Mouse (Mus musculus): ENCODE measurements around the gene Cplx2.

The Cplx2 gene

DNA sequence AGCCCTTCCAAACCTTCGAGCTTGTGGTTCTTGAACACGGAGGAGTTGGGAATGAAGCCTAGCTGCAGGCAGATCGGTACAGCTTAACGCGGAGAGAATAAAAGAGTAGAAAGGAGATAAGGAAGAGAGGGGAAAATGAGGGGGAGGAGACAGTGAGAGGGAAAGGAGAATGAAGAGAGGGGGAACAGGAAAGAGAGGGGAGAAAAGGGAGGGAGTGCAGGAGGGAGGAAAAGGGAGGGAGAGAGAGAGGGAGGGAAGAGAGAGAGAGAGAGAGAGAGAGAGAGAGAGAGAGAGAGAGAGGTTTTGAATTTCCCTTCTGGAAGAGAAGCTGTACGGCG, at the start of gene Cplx2:
Cplx2 (plus strand) TSS at position 301 of the 338 bp plus-strand sequence.
- no peak for DNase-seq

DNA sequence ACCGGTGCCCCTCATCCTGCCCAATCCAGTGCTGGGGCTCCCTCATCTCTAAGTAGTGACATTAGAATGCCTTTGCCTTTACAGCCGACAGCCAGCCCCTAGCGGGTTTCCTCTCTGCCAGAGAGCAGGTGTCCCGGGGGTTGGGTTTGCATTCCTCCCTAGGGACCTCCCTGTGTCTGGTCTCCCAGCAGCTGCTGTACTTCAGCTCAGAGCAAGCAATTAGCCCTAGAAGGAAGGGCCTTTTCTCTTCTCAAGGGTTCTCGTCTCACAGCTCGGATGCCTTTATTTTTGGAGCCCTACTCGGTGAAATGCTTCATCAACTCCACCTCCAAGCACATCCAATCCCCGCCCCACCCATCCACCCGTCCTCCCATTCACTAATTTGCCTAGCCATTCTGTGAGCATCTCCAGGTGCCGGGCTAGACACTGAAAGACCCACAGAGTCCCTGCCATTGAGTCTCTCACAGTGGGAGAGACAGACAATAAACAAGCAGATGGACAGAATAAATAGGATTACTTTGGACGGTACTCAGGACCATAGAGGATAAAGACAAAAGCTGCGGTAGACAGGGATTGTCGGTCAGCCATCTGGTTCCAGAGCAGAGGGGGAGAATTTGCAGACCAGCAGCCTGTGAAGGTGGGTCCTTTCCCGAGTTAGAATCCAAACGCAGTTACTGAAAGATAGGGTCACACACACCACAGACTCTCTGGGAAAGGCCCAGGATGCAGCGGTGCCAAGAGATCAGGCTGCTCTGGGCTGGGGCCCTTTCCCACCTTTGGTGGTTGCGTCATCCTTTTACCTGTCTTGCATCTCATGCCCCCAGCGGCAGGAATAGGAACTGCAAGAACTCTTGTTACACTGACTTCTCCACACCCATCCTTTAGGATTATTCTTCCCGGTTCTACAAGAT, 48.5 kb upstream of the Cplx2 start:
- peak; percentile 78 to 88 for DNase-seq

- no peak for DNase-seq
These were observed 47.6 kb upstream of the Cplx2 start for GRCm38 (mm10) chr13:54323307-54324165.

DNA sequence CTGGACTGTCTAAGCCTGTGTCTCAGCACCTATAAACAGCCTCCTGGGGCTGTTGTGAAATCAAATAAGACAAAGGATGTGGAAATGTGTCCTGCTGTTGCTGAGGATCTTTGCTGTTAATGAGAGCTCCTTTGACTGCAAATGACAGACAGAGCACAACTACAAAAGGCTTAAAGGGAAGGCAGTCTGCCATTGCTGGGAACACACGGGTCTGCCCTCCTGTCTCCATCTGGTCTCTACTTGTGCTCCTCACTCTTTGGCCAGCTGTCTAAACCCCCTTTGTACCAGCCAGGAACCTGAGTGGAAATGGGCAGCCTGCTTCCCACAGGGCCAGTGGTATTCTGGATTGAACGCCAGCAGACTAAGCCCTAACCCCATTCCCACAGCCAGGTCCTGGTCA, 47.0 kb upstream of the Cplx2 start:
- DNase-seq = no peak

GRCm38 (mm10) chr13:54325814-54326213, 45.3 kb upstream of the Cplx2 start:
- DNase-seq = peak in 1 of 2 experiments; percentile 53

DNA sequence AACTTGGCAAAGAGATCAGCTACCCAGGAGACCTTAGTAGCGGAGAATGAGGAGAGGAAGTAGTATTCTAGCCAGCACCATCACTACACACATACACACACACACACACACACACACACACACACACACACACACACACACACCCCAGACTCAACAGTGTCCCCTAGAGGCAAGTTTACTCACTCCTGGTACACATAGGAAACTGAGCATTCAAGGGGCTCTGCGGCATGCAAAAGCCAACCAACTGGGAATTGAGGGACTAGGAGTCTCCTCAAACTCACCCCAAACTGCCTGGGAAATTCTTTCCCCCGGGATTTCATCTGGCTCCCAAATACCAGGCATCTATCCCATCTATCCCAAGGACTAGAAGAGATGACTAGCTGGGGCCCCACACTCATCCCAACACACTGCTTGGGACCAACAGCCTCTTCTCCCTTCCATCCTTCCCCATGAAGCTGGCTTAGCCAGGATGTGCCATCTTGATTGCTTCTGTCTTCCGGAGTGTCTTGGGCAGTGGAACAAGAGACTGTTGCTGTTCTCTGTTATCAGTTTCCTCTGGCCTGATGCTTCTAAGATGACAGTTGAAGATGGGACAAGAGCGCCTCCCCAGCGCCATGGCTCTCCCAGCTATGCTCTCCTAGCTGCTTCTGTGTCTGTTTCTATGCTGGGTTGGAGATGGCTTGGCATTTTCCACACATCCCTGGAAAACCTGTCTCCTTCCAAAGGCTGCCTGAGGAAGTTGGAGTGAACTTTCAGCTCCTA, 44.3 kb upstream of the Cplx2 start:
- no peak for DNase-seq

DNA sequence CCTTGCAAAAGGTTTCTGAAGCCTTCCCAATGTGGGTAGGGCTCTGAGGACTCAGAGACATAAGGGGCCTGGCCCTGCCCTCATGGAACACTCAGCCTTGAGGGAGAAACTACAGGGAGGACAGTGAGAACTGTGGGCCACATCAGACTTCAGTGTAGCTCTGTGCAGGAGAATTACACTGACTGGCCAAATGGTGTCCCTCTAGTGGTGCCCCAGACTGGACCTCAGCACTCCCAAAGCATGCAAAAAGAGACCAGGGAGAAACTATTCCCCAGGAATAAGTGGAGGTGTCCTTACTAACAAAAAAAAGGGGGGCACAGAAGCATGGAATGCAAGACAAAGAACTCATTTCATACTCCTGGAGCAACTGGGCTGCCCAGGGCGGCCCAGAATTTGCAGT, 43.1 kb upstream of the Cplx2 start:
- DNase-seq = no peak

- DNase-seq = no peak
These were observed 42.1 kb upstream of the Cplx2 start for GRCm38 (mm10) chr13:54328954-54329490.

GRCm38 (mm10) chr13:54331825-54332675, 39.1 kb upstream of the Cplx2 start:
- no peak for DNase-seq

DNA sequence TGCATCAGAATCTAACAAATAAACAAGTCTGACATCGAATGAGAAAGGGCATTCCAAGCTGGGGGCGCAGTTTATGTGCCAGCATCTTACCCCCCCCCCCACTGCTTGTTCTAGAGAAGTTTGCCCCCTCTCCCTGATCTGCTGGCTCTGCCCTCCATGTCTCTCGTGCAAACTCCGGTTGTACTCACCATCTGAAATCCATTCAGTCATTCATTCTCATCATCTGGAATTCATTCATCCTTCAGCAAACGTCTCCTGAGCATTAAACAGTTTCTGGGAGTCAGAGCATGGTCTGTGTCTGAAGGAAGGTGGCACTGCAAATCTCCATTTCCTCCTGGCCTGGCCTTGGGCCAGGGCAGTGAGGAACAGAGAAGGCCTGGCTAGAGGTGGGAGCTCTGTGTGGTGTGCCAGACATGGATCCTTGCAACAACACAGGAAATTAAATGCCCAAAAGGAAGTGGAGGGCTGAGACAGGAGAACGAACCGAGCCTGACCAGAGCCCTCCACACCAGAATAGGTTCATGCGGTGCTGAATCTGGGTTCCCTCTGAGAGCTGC, 38.1 kb upstream of the Cplx2 start:
- peak; percentile 54 to 65 for DNase-seq

DNA sequence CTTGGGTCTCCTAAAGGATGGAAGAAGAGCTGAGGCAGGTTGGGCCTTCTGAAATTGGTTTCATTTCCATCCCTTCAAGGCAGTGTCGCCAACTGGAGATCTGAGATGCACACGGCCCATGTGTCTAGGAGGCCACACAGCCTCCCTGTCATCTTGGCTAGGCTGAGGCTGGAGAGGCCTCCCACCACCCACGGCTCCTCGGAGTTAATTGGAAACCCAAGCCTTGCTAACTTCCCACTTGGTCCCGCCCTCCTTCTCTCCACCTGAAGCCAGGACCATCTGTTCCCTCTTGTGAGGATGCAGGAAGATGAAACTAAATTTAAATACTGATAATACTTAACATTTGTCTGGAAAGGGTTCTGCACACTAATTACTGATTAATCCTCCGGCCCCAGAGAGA, 34.1 kb upstream of the Cplx2 start:
- DNase-seq = peak; percentile 73 to 78

GRCm38 (mm10) chr13:54337541-54337940, 33.6 kb upstream of the Cplx2 start:
- no peak for DNase-seq

- no peak for DNase-seq
These were observed 32.3 kb upstream of the Cplx2 start for GRCm38 (mm10) chr13:54338815-54339214.

GRCm38 (mm10) chr13:54345885-54346647, 25.1 kb upstream of the Cplx2 start:
- DNase-seq = peak in 1 of 2 experiments; percentile 61

DNA sequence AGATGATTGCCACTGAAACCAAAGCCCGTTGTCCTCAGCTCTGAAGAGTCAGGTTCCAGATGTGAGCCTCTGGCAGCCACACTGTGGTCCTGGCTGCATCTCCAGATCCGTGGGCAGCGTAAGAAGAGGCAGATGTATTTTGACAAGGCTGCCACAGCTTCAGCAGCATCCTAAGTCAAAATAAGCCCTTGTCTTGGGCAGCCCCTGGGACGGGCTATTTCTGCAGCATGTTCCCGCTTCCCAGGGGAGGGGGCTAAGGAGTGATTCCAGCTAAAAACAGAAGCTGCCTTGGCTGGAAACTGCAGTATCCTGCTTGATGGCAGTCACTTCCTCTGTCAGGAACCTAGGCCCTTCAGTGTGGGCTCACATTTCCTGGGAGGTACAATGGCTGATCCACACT, 23.1 kb upstream of the Cplx2 start:
- DNase-seq = no peak

DNA sequence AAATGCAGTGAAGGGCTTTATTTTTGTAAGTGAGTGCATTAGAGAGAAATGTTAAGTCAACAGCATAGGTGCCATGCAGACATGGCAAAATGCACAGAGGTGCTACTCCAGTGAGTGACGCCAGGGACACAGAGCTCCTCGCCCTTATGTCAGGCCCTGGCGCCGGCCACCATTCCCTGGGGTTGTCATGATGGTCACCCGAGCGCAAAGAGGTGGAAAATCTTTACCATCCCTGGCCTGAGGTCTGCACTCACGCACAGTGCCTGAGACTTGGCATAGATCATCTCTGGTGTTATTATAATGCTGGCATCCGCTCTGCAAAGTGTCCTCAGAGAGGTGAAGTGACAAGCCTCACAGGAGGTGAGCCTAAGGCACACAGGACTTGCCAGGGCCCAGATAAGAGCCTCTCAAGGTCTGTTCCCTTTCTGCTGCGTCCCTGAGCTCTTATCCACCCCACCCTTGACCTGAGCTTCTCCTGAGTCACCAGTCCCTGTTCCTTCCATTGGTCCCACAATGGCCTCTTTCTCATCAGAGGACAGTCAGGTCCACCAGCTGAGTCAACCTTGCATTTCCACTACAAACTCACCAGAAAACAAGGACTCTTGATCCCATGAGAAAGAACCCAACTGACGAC, 21.9 kb upstream of the Cplx2 start:
- peak; percentile 82 for DNase-seq

- DNase-seq = peak; percentile 78 to 86
These were observed 13.7 kb upstream of the Cplx2 start for GRCm38 (mm10) chr13:54357420-54357819.

GRCm38 (mm10) chr13:54359181-54359580, 12.0 kb upstream of the Cplx2 start:
- DNase-seq = no peak

DNA sequence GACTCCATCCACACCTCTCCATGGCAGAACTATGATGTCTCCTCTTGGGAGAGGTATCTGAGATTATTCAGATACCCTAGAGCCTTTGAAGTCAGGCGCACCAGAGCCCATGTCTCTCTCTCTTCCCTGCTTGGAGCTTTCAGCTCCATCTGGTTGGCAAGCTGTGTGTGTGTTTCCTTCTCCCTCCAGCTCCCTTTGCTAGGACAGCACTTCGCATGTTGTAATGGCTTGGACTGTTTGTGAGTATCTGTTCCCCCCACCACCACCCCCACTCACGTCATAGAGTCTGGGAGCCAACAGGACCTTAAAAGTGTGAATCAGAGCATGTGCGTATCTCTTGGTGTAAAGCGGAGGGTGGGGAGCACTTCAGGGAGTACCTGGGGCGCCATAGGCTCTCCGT, 6.5 kb upstream of the Cplx2 start:
- peak; percentile 62 to 64 for DNase-seq

GRCm38 (mm10) chr13:54367758-54368157, 3.4 kb upstream of the Cplx2 start:
- peak; percentile 70 to 82 for DNase-seq

Data from cerebellum, postnatal 25 days (tissue).